Mouse (Mus musculus) left cerebral cortex, adult 11 months (tissue): Measurements from ENCODE around the gene Atp5b.

Source experiments
- DNase-seq: peaks from one replicate; pipeline ENCODE4 v3.0.0; 2022; ENCODE audit warnings: low spot score

Atp5b gene

DNA sequence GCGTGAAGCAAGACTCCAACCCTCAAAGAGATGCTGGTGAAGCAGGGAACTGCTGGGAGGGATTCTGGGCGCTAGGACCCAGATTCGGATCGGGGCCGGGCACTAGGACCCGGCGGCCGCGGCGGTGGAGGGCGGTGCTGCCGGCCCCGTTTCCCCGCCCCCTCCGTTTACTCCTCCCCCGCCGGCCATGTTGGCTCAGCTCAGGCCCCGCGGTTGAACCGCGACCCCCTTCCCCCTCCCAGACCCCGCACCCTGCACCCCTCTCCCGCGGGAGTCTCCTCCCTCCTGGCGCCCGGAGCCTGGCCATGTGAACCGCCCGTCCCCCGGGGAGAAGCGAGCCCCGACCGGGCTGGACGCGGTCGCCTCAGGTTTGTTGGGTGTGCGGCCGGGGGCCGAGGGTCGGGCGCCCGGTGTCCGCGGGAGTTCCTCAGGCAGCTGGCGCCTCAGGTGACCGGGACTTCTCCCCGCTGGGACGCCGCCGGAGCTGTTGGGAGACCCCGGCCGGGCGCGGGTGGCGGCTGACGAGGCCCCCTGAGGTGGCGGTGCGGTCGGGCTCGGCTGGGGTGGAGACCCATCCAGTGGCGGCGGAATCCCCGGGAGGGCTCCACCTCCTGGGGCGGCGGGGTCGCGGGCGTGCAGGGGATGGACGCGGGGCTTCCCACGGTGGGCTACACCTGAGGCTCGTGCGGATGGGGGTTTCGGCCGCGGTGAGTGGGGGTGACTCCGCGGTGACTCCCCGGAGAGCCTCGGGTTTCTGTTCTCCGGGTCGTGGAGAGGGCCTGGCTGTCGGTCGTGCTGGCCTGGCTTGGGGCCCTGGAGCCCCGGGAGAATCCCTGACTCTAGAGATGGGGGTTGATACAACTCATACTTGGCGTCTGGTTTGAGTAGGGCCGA lies 13.9 kb downstream of the Atp5b start:
- DNase-seq: no peak

DNA sequence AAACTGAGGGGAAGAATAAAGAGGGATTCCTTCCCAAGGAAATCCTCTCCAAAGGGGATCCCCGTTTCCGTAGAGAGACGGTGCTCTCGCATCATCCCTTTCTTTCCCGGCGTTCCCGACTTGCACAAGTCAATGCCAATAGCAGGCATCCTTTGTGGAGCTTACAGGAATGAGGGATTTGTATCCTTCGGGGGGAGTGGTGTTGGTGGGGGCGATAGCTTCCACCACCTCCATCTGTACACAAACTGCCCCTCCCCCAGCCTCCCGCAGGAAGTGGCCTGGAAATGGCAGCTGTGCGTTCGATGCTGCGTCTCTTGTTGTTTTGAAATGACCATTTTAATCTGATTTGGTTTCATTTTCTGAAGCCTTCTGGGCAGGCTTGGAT lies 14.5 kb downstream of the Atp5b start:
- DNase-seq: no peak

DNA sequence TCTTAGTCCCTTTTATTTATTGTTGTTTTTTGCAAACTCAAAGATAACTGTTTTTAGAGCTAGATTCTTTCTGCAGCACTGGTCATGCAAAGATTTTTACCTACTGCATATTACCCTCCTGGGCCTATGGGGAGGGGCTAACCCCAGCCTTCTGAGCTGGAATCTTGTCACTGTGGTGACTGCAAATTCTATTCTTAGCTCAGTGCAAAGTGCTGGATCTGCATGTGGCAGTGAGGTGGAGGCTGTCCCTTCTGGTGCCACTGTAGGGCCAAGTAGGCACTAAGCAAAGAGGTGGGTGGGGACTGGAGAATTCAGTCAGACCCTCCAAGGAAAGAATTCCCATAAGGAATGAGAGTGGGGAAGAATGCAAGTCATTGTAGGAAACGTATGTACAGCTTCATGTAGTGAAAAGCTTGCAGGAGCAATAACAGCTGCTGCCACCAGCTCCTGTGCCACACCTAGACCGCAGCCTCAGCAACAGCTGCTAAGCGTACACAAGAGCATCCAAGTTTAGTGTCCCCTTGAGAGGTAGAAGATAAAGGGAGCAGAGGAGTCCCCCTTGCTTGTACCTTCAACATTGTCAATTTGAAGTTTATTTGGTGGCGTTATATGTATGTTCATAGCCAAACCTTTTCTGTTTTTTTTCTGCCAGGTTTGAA lies 27.2 kb downstream of the Atp5b start:
- DNase-seq: no peak

DNA sequence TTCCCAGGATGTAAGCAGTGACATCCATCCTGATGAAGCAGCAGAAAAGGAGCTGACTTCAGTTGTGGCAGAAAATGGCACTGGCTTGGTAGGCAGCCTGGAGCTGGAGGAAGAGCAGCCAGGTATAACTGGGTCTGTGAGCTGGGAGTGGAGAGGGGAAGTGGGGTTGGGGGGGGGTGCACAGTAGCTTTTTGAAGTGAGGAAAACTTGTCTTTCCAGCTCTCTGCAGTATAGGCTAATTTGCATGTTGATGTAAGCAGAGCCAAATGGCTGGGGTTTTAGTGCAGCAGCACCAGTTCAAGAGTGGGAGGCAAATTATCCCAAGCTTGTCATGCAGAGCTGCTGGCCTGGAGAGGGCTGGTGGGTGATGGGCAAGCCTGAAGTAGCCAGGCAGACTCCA lies 28.2 kb downstream of the Atp5b start:
- no peak for DNase-seq

DNA sequence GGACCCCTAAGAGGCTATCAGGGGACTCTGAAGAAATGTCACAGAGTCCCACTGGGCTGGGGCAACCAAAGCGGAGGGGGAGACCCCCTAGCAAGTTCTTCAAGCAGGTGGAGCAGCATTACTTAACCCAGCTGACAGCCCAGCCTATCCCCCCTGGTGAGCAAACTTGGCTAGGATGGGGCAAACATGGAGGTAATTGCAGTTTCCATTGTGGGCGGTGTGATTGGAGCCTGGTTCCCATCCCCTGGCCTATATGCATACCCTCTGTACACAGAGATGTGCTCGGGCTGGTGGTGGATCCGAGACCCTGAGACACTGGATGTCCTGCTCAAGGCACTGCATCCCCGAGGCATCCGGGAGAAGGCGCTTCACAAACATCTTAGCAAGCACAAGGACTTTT lies 40.8 kb downstream of the Atp5b start:
- DNase-seq: no peak

DNA sequence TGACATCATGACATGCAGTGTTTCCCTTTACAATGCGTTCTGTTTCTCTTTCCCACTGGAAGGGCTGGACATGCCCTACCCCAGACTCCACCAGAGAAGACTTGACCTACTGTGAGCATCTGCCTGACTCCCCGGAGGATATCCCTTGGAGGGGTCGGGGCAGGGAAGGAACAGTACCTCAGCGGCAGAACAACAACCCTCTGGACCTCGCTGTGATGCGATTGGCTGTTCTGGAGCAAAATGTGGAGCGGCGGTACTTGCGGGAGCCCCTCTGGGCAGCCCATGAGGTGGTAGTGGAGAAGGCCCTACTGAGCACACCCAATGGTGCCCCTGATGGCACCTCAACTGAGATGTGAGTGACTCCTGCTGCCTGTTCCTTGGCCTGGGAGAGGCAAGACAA lies 41.8 kb downstream of the Atp5b start:
- no peak for DNase-seq

DNA sequence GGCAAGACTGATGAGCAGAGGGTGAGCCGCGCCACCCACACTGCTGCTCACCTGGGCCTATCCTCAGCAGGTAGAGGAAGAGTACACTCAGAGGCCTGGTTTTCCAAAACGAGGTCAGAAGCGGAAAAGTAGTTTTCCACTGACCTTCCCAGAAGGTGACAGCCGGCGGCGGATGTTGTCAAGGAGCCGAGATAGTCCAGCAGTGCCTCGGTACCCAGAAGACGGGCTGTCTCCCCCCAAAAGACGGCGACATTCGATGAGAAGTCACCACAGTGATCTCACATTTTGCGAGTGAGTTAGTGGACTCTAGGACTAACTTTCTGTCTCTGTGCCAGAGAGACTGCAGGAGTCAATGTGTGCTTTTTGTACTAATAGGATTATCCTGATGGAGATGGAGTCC lies 42.9 kb downstream of the Atp5b start:
- DNase-seq: no peak

DNA sequence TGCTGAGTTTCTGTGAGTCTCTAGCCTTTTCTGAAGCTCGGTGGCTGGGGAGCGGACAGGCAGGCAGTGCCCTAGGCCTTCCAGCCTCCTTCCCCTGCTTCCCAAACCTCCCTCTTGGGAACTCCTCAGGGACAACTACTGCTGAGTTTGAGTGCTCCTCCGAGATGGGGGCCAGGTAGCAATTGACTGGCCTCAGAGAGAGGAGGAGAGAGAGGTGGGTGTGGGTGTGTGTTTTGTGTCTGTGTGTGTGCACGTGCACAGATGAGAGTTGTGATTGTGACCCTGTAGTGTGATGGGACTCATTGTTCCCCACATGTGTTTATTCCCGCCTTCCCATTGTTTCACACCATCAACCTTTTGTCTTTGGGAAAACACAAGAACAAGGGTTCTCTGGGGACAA lies 44.4 kb downstream of the Atp5b start:
- no peak for DNase-seq

DNA sequence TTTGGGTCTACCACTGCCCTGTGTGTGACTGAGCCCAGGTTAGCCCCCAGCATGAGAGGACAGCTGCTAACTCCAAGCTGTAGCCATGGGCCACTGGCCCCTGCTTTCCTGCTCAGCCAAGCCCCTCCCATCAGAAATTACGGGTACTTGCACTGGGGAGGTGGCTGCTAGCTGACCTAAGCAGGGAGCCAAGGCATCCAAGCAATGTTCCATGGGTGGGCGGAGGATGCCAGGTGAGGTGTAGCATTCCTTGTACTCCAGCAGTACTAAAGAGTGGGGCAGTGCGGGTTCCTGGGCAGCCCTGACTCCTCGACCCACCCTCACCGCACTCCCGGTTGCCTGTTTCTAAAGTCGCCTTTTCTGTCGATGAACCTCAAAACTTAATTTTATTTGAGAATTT lies 45.1 kb downstream of the Atp5b start:
- no peak for DNase-seq

DNA sequence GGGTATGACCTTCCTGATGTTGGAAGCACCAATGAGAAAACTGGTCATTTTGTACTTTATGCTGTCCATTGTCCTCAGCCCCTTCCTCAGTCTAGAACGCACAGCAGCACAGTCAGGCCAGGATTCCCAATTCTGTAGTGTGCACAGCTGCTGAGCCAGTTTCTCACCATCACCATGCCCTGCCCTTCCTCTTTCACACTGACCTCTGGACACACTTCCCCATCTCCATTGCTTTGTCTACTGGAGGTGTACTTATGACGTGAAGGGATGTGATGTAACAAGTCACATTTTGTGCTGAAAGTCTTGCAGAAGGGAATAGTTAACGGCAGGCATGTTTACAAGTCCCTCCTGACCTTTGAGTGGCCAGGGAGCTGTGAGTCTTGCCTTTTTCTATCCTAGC lies 48.2 kb downstream of the Atp5b start:
- no peak for DNase-seq

DNA sequence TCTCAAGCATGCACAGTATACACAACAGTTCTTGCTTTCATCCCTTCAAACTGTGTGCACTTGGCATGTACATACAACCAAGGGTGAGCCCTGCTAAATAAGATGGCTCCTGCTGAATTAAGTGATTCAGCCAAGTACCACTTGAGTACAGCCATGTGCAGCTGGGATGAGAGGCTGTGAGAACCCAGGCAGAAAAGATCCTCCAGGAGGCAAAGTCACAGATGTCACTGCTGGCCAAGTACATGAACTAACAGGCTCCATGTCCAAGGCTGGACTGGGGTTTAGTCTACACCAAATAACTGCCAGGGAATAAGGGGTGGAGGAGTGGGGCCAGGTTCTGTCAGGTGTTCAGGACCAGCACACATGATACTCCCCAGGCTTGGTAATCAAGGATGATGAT lies 48.7 kb downstream of the Atp5b start:
- no peak for DNase-seq

DNA sequence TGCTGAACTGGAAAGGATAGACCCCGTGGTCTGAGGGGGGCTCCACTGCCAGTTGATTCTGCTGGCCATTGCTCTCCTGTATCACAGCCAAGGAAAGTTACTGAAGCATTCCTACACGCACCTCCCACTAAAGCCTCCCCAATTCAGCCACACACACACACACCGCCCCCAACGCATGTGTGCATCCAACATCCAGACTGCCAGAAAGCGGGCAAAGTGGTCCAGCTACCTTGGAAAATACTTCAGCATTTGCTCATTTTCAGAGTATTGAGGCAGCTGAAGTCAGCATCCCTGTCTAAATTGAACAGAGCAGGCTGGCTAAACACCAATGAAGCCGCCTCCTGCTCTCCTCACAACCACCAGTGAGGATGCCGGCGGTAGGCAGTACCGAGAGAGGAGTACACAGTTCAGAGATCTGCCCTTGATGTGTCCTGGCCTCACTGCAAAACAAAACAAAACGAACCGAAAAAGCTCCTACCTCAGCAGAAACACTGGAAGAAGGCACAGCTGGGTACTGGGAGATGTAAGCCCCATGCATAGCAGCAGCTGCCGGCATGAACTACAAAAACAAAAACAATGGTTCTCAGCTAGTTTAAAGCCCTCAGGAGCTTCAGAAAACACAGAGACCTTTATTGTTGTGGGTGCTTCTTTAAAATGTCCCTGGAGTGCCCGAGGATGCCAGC lies 50.7 kb downstream of the Atp5b start:
- DNase-seq: peak; percentile 38

DNA sequence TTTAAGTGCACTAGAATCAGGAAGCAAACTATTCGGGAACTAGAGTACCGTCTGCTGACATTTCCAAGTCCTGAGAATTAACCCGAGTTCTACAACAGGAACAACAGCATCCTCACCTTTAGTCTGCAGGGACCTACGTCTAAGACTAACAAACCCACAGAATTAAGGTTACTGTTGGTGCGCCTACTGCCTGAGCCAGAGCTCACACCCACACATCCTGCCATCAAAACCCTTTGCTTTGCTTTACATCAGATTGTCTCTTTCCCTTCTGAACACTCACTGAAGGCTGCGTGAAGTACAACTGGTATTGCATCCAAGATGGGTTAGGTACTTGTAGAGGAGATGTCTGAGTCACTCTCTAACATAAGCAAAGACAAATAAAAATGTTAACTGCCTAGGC lies 52.3 kb downstream of the Atp5b start:
- DNase-seq: no peak
